Mouse (Mus musculus) liver, postnatal 0 days (tissue): ENCODE data around the gene Aff3. TPM values are rescaled to one million over a fixed set of nuclear protein-coding genes. Genes with fewer than 3 reads are reported as not detected.

ENCODE experiments used
- ATAC-seq: fragments of 200-750 bp; cut with Nextera tagmentation; 2 replicates; pipeline ENCODE4 v1.8.0; 2017; ENCODE audit warnings: mild to moderate bottlenecking, moderate library complexity
- DNase-seq: peaks from one replicate; pipeline ENCODE4 v3.0.0-alpha.2; 2016
- H3K27ac ChIP-seq: fragments of 300-500 bp; sonication (generic); 2 replicates; pipeline ENCODE4 v1.5.1; 2014; ENCODE audit warnings: antibody characterized with exemption, moderate library complexity, mild to moderate bottlenecking, low read depth
- H3K27me3 ChIP-seq: fragments of 300-500 bp; sonication (generic); 2 replicates; pipeline ENCODE4 v1.6.1; 2014; ENCODE audit warnings: low read length, control low read depth, mixed read lengths; ENCODE audit not compliant: insufficient read depth
- H3K36me3 ChIP-seq: fragments of 300-500 bp; sonication (generic); replicated peaks from 2 replicates; pipeline ENCODE4 v1.6.1; 2014; ENCODE audit warnings: mild to moderate bottlenecking, control low read depth, low read length, moderate library complexity, mixed read lengths; ENCODE audit not compliant: insufficient read depth
- H3K4me1 ChIP-seq: fragments of 300-500 bp; sonication (generic); 2 replicates; pipeline ENCODE4 v1.6.1; 2014; ENCODE audit warnings: antibody characterized with exemption, mild to moderate bottlenecking, control low read depth; ENCODE audit not compliant: insufficient read depth
- H3K4me2 ChIP-seq: fragments of 300-500 bp; sonication (generic); 2 replicates; pipeline ENCODE4 v1.6.1; 2014; ENCODE audit warnings: low read depth, mild to moderate bottlenecking, low read length, moderate library complexity, mixed read lengths
- H3K4me3 ChIP-seq: fragments of 300-500 bp; sonication (generic); 2 replicates; pipeline ENCODE4 v1.5.1; 2014; ENCODE audit warnings: low read depth, low read length
- H3K9ac ChIP-seq: fragments of 300-500 bp; sonication (generic); replicated peaks from 2 replicates; pipeline ENCODE4 v1.6.1; 2014; ENCODE audit warnings: mild to moderate bottlenecking, moderate library complexity
- H3K9me3 ChIP-seq: fragments of 300-500 bp; sonication (generic); 2 replicates; pipeline ENCODE4 v1.6.1; 2016; ENCODE audit warnings: mild to moderate bottlenecking, control low read depth, low read length, mixed read lengths
- CTCF ChIP-seq: sonication (generic); IDR thresholded peaks from 2 replicates; pipeline ENCODE4 v1.5.1; 2016; ENCODE audit warnings: antibody characterized with exemption, low read depth
- EP300 ChIP-seq: IDR thresholded peaks from 2 replicates; pipeline ENCODE4 v1.6.1; 2016; ENCODE audit warnings: antibody characterized with exemption, low read depth, mild to moderate bottlenecking
- WGBS: fragments of 180-500 bp; shearing (Covaris S2); extraction: QIAGEN DNeasy Blood & Tissue Kit; methylation state at CpG from one replicate; pipeline ENCODE4 v1.1.7; 2014; ENCODE audit not compliant: insufficient replicate concordance; 5-methylcytosine and 5-hydroxymethylcytosine counted together
- polyA plus RNA-seq: library from polyadenylated mRNA; unstranded; fragments of >200 nt; fragmentation: Nextera tagmentation; extraction: Ambion mirVana; gene quantifications from 2 replicates; pipeline ENCODE4 v1.2.1, GENCODE M21; 2015

Aff3 gene
- polyA plus RNA-seq, 1 experiment from 2014 or later: 1.1 TPM

DNA sequence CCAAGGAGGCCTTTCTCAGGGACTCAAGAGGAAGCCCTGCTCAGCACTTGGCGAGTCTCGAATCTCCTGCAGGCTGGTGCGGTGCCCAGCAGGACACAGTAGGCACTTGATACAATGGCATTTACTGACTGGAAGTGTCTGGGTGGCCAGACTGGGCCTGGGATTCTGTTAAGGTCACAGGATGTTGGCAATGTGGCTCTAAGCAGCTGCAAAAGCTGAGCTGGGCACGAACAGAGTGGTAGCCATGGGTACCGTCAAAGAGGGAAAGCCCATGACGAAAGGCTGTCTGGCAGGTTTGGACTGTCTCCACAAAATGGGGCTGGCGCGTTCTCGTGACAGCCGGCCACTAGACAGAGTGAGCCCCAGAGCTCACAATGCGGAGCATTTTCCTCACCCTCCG, 214.1 kb downstream of the Aff3 start:
- no peak for TF ChIP-seq CTCF
- no peak for TF ChIP-seq EP300
- H3K4me2 ChIP-seq: no peak overlapping the region
- H3K27me3 ChIP-seq: no peaks in the 10 kb centered on the region
- ATAC-seq (no peak), DNase-seq (no peak)
- no peaks in the 10 kb centered on the region for H3K9me3 ChIP-seq
- peaks cover 21% of the 10 kb centered on the region for H3K4me1 ChIP-seq
- 93% methylated on average over 12 of the region's 12 CpGs for WGBS
- H3K9ac ChIP-seq: no peak overlapping the region
- no peak overlapping the region for H3K4me3 ChIP-seq
- H3K36me3 ChIP-seq: no peaks in the 10 kb centered on the region
- no peak overlapping the region for H3K27ac ChIP-seq

DNA sequence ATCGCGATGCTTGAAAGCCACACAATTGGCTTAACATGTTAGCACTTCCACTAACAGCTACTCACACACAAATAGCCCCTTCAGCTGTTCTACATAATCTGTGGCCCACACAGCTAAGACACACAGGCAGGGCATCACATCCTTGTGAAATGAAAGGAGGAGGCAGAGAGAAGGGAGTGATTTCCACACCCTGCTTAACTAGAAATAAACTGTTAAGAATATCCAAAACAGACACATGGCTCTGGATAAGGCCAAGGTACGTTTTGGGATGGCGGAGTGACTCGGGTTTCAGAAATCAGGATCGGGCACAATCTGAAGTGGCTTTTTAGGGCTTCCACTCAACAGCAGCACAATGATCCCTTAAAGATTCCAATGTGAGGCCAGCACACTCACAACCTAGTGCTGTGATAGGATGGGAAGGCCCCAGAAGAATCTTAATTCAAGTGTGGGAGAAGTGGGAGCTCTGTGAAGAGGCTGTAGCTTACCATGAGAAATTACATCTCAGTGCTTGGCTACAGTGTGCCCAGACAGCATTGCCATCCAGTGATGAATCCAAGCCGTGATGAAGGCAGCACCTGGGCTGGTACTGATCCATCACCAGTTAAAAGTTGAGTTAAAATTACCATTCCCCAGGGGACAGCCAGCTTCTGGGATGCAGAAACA, 214.8 kb downstream of the Aff3 start:
- H3K9me3 ChIP-seq: no peaks in the 10 kb centered on the region
- WGBS: 81% methylated on average over 7 of the region's 7 CpGs
- H3K9ac ChIP-seq: no peak overlapping the region
- no peak for DNase-seq
- H3K4me3 ChIP-seq: no peak overlapping the region
- H3K36me3 ChIP-seq: no peaks in the 10 kb centered on the region
- H3K4me1 ChIP-seq: peaks cover 21% of the 10 kb centered on the region
- ATAC-seq: no peak
- no peaks in the 10 kb centered on the region for H3K27me3 ChIP-seq
- no peak overlapping the region for H3K4me2 ChIP-seq
- H3K27ac ChIP-seq: no peak overlapping the region
- no peak for TF ChIP-seq EP300
- no peak for TF ChIP-seq CTCF

DNA sequence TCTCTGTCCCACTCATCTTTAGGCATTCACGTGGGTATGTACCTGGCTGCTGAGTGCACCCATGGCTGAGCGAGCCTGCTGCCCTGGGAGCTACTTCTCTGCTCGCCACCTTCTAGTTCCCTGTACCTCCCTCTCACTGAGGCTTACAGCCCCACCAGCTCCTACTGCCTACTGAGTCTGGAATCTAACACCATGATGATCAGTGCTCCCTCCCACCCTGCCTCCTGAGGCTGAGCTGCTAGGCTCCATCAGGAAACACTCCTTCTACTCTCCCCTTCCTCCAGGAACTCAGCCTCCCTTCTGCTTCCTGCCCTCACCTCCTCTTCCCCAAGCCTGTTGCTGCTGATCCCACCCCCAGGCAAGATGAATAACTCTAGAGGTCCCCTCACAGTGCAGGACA, 215.9 kb downstream of the Aff3 start:
- Histone ChIP-seq H3K4me3 (no peak overlapping the region), H3K9ac (no peak overlapping the region), H3K4me2 (no peak overlapping the region), H3K9me3 (no peaks in the 10 kb centered on the region), H3K27ac (peak overlapping the region; percentile 70; the same call in 1 of the 2 replicates), H3K36me3 (no peaks in the 10 kb centered on the region), H3K4me1 (peaks cover 21% of the 10 kb centered on the region), H3K27me3 (no peaks in the 10 kb centered on the region)
- no peak for TF ChIP-seq EP300
- TF ChIP-seq CTCF: no peak
- ATAC-seq (no peak), DNase-seq (no peak)
- 64% methylated on average over 3 of the region's 3 CpGs for WGBS

DNA sequence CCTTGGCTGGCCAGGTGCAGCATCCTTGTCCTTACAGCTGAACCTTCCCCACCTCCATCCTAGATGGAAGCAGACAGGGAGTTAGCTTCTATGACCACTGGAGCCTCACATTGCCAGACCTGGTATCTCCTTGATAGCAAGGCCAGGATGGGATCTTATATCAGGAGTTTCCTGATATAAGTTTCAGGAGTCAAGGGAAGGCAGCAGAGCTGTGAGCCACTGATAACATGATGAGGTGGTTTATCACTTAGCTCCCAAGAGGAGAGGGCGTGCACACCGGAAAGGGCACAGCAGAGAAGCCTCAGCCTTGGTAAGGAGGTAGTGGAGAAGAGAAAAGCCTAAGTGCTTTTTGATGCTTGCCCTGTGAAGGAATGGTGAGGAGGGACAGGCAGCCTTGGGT, 217.2 kb downstream of the Aff3 start:
- ATAC-seq: peak; percentile 94
- Histone ChIP-seq H3K27me3 (no peaks in the 10 kb centered on the region), H3K4me3 (peak overlapping the region; percentile 19; the same call in 1 of the 2 replicates), H3K9ac (peak overlapping the region; percentile 48; the same call in 1 of the 2 replicates), H3K4me2 (peak overlapping the region; percentile 61), H3K4me1 (peaks cover 21% of the 10 kb centered on the region), H3K36me3 (no peaks in the 10 kb centered on the region), H3K27ac (peak overlapping the region; percentile 70; the same call in 1 of the 2 replicates), H3K9me3 (no peaks in the 10 kb centered on the region)
- no peak for TF ChIP-seq CTCF
- peak; percentile 98 for TF ChIP-seq EP300
- WGBS: 54% methylated on average over 2 of the region's 2 CpGs
- peak; percentile 37 for DNase-seq

DNA sequence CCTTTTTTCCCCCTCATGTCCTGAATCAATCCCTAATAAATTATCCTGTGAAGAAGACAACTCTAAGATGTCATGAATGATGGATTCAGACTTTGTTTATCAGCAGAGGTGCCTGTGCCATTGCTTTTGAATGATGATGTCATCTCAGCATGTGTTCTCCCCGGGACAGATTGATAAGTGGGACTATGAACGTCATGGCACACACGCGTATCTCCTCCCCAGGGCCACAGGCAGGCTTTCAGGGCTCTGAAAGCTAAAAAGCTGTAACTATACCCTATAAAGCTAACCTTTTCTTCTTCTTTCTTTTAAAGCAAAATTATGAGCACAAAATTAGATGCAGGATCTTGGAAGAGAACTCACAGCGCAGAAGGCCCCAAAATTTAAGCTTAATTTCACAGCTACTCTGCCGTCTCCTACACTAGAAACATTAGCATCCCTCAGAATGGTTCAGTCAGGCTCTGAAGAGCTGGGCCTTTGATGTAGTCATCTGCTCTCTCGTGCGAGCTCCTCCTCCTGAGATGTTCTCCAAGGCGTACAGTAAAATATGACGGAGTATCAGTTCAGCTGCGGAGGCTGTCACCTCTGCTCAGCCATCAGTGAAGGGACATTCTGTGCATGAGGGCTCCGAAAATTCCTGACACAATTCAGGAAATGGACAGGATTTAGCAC, 218.5 kb downstream of the Aff3 start:
- Histone ChIP-seq H3K27me3 (no peaks in the 10 kb centered on the region), H3K4me2 (no peak overlapping the region), H3K4me3 (no peak overlapping the region), H3K9ac (no peak overlapping the region), H3K36me3 (no peaks in the 10 kb centered on the region), H3K4me1 (peaks cover 24% of the 10 kb centered on the region), H3K27ac (0 out of 2 replicates have a peak overlapping the region, but pooled peaks have one; percentile 29), H3K9me3 (no peaks in the 10 kb centered on the region)
- ATAC-seq: peak; percentile 62
- peak; percentile 31 for DNase-seq
- TF ChIP-seq EP300 (peak; percentile 95), CTCF (no peak)
- WGBS: 75% methylated on average over 12 of the region's 12 CpGs

DNA sequence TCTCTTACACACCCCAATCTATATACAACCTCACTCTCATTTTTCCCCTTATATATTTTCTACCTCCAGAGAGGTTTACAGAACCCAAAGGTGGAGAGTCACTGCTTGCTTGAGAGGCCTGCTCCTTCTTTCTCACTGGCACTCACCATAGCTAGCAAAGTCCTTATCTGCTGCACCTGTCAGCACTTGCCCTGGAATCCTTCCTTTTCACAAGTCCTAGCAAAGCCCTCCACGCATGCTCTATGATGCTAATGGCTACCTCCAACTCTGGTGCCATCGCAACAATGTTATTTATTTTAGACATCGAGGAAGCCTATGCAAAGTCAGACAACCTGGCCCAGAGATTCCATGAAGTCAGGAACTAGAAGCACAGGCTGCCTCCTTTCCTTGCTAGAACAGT, 221.9 kb downstream of the Aff3 start:
- Histone ChIP-seq H3K27ac (no peak overlapping the region), H3K4me2 (peak overlapping the region; percentile 23; the same call in 1 of the 2 replicates), H3K4me1 (peaks cover 14% of the 10 kb centered on the region)

More for the DNA sequence above, 221.9 kb downstream of the Aff3 start:
- ATAC-seq: no peak
- H3K9me3 ChIP-seq: no peaks in the 10 kb centered on the region
- DNase-seq: no peak
- no peak overlapping the region for H3K9ac ChIP-seq
- H3K27me3 ChIP-seq: no peaks in the 10 kb centered on the region
- H3K36me3 ChIP-seq: no peaks in the 10 kb centered on the region
- H3K4me3 ChIP-seq: no peak overlapping the region
- WGBS: 60% methylated on average over 3 of the region's 3 CpGs
- TF ChIP-seq EP300: no peak
- no peak for TF ChIP-seq CTCF
